Mouse (Mus musculus): ENCODE measurements at regions not wholly inside any gene's neighbourhood (a gene's known extent, or its start where the extent isn't known, plus 50 kb on each side); places are given as distances from the start of the nearest gene placed in this dataset.

DNA sequence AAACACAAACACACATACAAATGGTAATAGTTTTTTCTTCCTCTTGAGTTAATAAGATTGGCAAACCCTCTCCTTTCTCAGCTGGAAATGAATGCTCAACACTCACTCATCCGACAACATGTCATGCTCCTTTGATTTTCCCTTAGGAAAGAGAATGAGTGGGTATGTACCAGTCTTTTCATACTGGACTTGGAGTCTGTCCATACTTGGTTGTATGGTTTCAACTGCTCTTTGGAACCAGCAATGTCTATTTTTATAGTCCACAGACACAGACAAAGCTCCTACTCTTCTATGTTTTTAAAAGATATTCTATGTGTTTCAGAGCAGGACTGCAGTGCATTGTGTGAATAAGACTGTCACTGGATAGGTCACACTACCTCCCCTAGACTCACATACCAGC lies 273.7 kb upstream of the Marcks start:
- Histone ChIP-seq H3K9me3 (replicated peaks; ENCODE audit: insufficient read depth, low read length) (no peaks in the 10 kb centered on the region), H3K79me2 (ENCODE audit: control insufficient read depth, insufficient read depth, low read length, poor library complexity) (no peaks in the 10 kb centered on the region), H3K4me3 (ENCODE audit: control insufficient read depth in 1 of 2, insufficient read depth in 1 of 2, low read depth in 2 of 2, low read length in 2 of 2) (no peak overlapping the region), H3K36me3 (ENCODE audit: control insufficient read depth in 1 of 2, insufficient read depth in 2 of 2, low read length in 2 of 2) (no peaks in the 10 kb centered on the region), H3K27ac (ENCODE audit: control insufficient read depth, low read depth, low read length) (no peak overlapping the region), H3K27me3 (ENCODE audit: control insufficient read depth in 1 of 2, insufficient read depth in 2 of 2, low read length in 2 of 2) (no peaks in the 10 kb centered on the region), H3K4me1 (ENCODE audit: control insufficient read depth in 1 of 2, insufficient read depth in 2 of 2, low read length in 2 of 2) (no peaks in the 10 kb centered on the region), H3K9ac (ENCODE audit: control insufficient read depth, low read depth, low read length, poor library complexity, severe bottlenecking) (no peak overlapping the region)
- TF ChIP-seq BHLHE40 (IDR thresholded peaks at IDR 0.05; ENCODE audit: borderline replicate concordance, low read depth, low read length), result no peak
- TF ChIP-seq MAX (IDR thresholded peaks at IDR 0.05; ENCODE audit: low read length), result no peak
- TF ChIP-seq USF1 (IDR thresholded peaks at IDR 0.05; ENCODE audit: low read depth, low read length), result no peak
- no peak for TF ChIP-seq USF2 (IDR thresholded peaks at IDR 0.05; ENCODE audit: borderline replicate concordance in 1 of 2, insufficient read depth in 1 of 2, low read depth in 1 of 2, low read length in 2 of 2)
- no peak for TF ChIP-seq MXI1 (IDR thresholded peaks at IDR 0.05; ENCODE audit: low read depth, low read length)
- TF ChIP-seq ELF1 (IDR thresholded peaks at IDR 0.05; ENCODE audit: low read depth, low read length), result no peak
- no peak for TF ChIP-seq GABPA (IDR thresholded peaks at IDR 0.05; ENCODE audit: low read depth, low read length)
- TF ChIP-seq MYB (IDR thresholded peaks at IDR 0.05; ENCODE audit: low read depth, low read length), result no peak
- TF ChIP-seq E2F4 (IDR thresholded peaks at IDR 0.05; ENCODE audit: borderline replicate concordance, low read depth, low read length), result no peak
- TF ChIP-seq MAZ (IDR thresholded peaks at IDR 0.05; ENCODE audit: low read depth, low read length), result no peak
- no peak for TF ChIP-seq MAFK (IDR thresholded peaks at IDR 0.05; ENCODE audit: borderline replicate concordance, low read depth, low read length)
- no peak for TF ChIP-seq TCF12 (IDR thresholded peaks at IDR 0.05; ENCODE audit: low read depth, low read length)
- no peak for DNase-seq (ENCODE audit: low read depth, low spot score)

DNA sequence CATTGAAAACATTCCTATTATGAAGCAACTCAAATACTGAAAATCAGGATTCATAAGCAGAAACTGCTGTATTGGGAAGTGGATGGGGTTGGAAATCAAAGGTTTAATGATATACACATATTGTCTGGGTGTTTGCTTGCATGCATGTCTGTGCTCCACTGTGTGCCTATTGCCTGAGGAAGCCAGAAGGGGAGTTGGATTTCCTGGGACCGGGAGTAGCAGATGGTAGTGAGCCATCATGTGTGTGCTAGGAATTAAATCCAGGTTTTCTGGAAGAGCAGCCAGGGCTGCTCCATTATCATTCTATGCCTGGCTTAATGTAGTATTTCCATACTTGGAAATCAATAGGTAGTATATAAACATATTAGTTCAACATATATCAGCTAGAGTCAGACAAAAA lies 271.0 kb upstream of the Marcks start:
- Histone ChIP-seq H3K4me1 (ENCODE audit: control insufficient read depth in 1 of 2, insufficient read depth in 2 of 2, low read length in 2 of 2) (no peaks in the 10 kb centered on the region), H3K9ac (ENCODE audit: control insufficient read depth, low read depth, low read length, poor library complexity, severe bottlenecking) (no peak overlapping the region), H3K27me3 (ENCODE audit: control insufficient read depth in 1 of 2, insufficient read depth in 2 of 2, low read length in 2 of 2) (no peaks in the 10 kb centered on the region), H3K27ac (ENCODE audit: control insufficient read depth, low read depth, low read length) (no peak overlapping the region), H3K4me3 (ENCODE audit: control insufficient read depth in 1 of 2, insufficient read depth in 1 of 2, low read depth in 2 of 2, low read length in 2 of 2) (no peak overlapping the region), H3K9me3 (replicated peaks; ENCODE audit: insufficient read depth, low read length) (no peaks in the 10 kb centered on the region), H3K36me3 (ENCODE audit: control insufficient read depth in 1 of 2, insufficient read depth in 2 of 2, low read length in 2 of 2) (no peaks in the 10 kb centered on the region), H3K79me2 (ENCODE audit: control insufficient read depth, insufficient read depth, low read length, poor library complexity) (no peaks in the 10 kb centered on the region)
- TF ChIP-seq E2F4 (IDR thresholded peaks at IDR 0.05; ENCODE audit: borderline replicate concordance, low read depth, low read length), result no peak
- no peak for TF ChIP-seq MAFK (IDR thresholded peaks at IDR 0.05; ENCODE audit: borderline replicate concordance, low read depth, low read length)
- no peak for TF ChIP-seq ELF1 (IDR thresholded peaks at IDR 0.05; ENCODE audit: low read depth, low read length)
- TF ChIP-seq SMC3 (IDR thresholded peaks at IDR 0.05; ENCODE audit: low read depth, low read length), result no peak
- TF ChIP-seq NELFE (IDR thresholded peaks at IDR 0.05; ENCODE audit: low read depth, low read length), result no peak
- no peak for TF ChIP-seq GABPA (IDR thresholded peaks at IDR 0.05; ENCODE audit: low read depth, low read length)
- no peak for TF ChIP-seq POLR2A (IDR thresholded peaks at IDR 0.05; ENCODE audit: control insufficient read depth in 1 of 2, insufficient read depth in 1 of 2, low read depth in 1 of 2, low read length in 2 of 2, poor library complexity in 1 of 2)
- TF ChIP-seq RCOR1 (IDR thresholded peaks at IDR 0.05; ENCODE audit: low read depth, low read length), result no peak
- TF ChIP-seq CHD2 (IDR thresholded peaks at IDR 0.05; ENCODE audit: low read length), result no peak
- TF ChIP-seq ZC3H11A (IDR thresholded peaks at IDR 0.05; ENCODE audit: low read depth, low read length), result no peak
- no peak for TF ChIP-seq ZNF384 (IDR thresholded peaks at IDR 0.05; ENCODE audit: low read depth, low read length)
- no peak for TF ChIP-seq KAT2A (conservative IDR thresholded peaks at IDR 0.05; ENCODE audit: low read depth, low read length)
- TF ChIP-seq TBP (IDR thresholded peaks at IDR 0.05; ENCODE audit: low read depth, low read length), result no peak
- no peak for TF ChIP-seq USF1 (IDR thresholded peaks at IDR 0.05; ENCODE audit: low read depth, low read length)
- TF ChIP-seq MYC (IDR thresholded peaks at IDR 0.05; ENCODE audit: low read depth, low read length), result no peak
- TF ChIP-seq MYB (IDR thresholded peaks at IDR 0.05; ENCODE audit: low read depth, low read length), result no peak
- no peak for TF ChIP-seq POLR2AphosphoS5 (IDR thresholded peaks at IDR 0.05; ENCODE audit: borderline replicate concordance, low read depth, low read length)
- no peak for TF ChIP-seq ZMIZ1 (IDR thresholded peaks at IDR 0.05; ENCODE audit: low read depth, low read length)
- no peak for DNase-seq (ENCODE audit: low read depth, low spot score)
